Mouse (Mus musculus): ENCODE data around the gene Sorbs1. TPM values are rescaled to one million over a fixed set of nuclear protein-coding genes. Genes with fewer than 3 reads are reported as not detected.

The Sorbs1 gene
- total RNA-seq, 2 experiments from 2014 or later, result 148 to 249 TPM

DNA sequence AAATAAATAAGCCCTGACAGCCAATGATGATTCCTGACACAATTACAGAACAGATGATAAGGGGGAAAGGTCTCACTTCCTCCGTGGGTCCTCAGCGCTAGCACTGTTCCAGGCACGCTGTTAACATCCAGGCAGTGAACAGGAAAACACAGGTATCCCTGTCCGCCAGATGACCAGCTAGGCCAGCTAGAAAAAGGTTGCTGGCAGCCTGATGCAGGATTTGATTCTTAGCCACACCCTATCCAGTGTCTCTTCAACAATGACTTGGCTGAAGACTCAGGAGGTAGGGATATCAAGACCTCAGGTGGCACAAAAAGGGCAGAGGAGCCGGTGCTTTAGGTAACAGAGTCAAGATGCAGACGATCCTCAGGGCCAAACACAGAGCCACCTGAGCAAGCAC lies 32.5 kb downstream of the Sorbs1 start:
- no peak for DNase-seq (ENCODE audit: low spot score)

DNA sequence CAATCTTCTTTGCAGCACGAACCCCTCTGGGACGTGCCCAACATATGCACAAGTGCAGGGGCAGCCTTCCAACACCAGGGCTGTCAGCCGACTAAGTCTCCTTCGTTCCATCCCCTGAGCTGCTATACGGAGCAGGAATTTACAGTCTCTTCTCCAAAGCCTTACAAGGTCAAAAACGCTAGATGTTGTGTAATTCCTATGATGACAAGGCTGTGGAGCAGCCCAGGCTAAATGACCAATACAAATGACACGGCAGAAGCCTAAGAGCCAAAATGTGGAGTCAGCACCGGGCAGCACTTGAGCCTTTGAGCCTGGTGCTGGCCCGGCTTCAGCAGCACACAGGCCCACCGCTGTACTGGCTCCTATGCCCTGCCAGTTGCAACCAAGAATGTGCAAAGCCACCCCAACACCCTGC lies 35.4 kb downstream of the Sorbs1 start:
- peak; percentile 36 for DNase-seq (ENCODE audit: low spot score)

DNA sequence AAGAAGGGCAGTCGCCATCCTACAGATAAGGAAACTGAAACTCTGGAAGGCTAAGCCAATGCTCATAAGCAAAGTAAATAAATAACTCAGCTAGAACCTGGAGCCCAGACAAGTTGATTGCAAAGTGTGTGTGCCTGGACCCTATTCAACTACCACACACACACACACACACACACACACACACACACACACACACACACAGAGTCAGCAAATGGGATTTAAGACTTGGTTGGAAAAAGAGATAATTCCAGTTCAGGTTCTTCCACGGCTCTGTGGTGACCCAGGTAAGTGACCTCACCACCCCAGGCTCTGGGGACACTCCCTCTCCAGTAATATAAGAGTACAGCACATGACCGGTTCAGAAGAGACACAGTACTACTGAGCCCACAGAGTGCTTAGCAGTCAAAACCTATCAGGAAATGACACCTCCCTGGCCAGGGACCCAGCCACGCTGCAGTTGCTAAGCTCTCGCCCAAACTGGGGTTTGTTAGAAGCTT lies 36.1 kb downstream of the Sorbs1 start:
- peak; percentile 65 for DNase-seq (ENCODE audit: low spot score)

DNA sequence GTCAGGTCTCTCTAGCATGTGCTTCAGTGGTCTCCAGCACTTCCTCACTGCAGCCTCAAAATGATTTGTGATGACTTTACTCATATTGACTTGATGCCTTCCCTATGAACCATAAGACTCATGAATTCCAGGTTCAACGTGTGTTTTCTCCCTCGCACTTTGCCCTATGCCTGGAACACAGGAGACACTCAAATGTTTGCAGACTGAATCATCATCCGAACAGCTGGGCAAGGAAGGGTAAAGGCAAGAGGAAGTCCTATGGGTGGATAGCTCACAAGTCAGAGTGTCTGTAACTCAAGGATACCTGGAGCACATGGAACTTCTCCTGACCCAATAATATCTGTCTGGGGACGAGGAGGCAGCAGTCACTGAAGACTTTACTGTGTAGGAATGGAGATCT lies 37.1 kb downstream of the Sorbs1 start:
- DNase-seq (ENCODE audit: low spot score), result no peak

DNA sequence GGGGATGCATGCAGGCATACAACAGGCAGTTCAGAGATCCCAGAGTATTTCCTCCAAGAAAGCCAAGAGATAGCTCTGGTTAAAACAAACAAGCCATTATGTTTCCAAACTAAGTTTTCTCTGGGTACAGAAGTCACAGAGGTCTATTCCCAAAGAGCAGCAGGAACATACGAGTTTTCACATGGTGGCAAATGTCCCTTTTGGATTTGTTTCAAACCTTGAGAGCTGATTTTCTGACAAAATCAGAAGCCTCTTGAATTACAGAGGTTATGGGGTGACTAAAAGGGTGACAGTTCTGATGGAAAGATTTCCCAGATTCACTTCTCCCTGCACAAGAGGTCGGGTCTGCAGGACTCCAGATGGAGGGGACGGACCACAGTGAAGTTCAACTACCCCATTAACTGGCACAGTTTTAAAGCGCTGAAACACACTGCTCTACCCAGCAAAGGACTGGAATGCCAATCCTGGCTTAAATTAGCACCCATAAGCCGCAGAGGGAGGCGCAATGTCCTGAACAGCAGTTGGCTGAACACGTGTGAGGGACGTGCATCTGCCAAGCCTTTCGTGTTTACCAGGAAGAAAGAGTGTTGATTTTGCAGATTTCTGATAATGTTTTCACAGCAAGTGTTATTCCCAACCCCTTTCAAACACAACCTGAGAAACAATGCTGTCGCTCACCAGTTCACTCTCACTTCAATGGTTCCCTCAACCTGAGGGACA lies 41.9 kb downstream of the Sorbs1 start:
- DNase-seq (ENCODE audit: low spot score), result peak; percentile 68

DNA sequence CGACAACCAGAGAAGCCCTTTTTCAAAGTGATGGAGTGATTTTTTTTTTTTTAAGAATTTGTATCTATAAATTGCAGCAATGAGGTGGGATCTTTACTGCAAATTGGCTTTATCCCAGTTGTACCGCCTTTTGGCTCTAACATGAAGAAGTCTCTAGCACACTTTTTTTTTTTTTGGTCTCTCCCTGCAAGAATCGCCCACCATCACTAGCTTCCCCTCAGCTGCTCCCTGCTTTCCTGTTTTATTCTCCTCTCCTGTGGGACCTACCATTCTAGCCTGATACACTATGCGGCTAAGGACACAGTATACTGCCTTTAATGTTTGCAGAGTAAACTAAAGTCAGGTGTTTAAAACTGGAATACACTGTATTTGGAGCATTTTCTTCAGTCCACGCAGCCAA lies 43.8 kb downstream of the Sorbs1 start:
- no peak for DNase-seq (ENCODE audit: low spot score)

DNA sequence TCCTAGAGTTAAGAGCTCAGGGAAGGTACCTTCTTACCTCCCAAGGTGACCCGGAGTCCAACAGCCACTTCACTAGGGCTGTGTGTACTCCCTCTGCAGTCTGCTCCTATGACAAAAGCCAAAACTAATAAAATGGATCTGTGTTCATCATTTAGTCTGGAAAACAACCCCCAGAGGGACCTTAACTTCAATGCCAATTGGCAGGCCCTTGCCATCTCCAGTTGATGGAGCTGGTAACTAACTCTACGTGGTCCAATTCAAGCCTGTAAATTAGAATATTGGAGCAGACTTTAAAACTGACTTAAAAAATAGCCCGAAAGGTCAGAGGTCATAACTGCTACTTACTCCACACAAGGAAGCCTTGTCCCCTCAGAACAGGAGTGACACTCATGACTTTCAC lies 45.3 kb downstream of the Sorbs1 start:
- peak; percentile 29 for DNase-seq (ENCODE audit: low spot score)

DNA sequence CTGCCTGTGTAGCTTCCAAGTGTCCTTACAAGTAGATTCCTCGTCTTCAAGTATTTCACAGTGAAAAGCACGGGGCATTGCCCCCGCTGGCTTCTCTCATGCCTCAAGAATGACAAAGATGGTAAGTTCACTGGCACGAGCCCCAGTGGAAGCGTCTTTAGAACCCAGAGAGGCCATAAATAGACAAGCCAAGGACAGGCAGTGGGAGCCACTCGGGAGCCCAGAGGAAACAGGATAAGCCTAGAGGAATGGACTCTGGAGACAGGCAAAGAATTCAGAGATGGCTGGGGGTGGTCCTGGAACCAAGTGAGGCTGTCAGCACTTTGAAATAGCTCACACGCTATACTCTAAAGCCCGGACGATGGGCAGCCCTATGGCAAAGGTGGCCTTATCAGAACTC lies 45.8 kb downstream of the Sorbs1 start:
- peak; percentile 52 for DNase-seq (ENCODE audit: low spot score)

DNA sequence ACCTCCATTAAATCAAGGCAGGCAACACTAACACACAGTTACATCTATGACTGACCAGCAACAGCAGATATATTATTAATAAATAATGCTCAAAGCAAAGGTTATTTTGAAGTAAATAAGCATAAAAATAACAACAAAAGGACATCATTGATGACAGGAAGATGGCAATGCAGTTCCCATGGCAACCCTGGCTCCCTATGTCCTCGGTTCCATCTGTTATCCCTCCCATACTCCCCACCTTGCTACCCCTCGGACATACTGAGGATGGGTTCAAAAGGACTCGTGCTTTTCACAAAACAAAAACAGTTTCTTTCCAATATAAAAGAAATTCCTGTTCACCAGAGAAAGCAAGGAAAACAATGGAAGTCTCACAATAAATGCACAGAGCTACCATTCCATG lies 48.2 kb downstream of the Sorbs1 start:
- no peak for DNase-seq (ENCODE audit: low spot score)

DNA sequence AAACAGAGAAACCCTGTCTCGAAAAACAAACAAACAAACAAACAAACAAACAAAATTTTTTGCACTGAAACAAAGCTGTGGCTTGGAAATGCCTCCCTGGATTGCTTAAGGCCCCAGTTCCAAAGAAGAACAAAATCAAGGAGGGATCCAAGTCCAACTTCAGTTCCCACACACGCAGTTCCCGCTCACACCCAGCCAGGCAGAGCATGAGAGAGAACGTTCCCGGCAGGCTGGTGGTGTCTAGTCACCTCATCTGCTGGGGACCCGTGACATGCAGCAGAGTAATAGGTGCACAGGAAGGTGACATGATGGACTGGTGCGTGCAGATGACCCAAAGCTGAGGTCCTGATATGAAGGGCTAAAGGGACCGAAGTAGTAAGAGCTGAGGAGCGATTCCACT lies 49.2 kb downstream of the Sorbs1 start:
- DNase-seq (ENCODE audit: low spot score), result no peak

DNA sequence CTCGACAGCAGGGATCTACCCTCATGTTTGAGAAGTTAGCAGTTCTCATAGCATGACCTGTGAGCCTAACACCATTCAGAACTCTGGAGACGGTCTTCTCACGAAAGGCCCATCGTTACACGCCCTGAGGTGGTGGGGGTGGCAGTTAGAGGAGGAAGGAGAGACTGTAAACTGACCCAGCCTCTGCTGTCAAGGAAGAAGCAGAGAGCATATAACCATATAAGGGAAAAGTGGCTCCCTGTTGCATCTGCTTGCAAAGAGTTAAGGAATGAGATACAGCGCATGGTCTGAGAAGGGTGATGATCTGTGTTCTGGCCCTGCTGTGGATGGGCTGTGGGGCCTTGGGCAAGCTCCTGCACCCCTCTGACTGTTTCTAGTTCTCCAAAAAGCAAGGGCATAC lies 50.7 kb downstream of the Sorbs1 start:
- no peak for DNase-seq (ENCODE audit: low spot score)

DNA sequence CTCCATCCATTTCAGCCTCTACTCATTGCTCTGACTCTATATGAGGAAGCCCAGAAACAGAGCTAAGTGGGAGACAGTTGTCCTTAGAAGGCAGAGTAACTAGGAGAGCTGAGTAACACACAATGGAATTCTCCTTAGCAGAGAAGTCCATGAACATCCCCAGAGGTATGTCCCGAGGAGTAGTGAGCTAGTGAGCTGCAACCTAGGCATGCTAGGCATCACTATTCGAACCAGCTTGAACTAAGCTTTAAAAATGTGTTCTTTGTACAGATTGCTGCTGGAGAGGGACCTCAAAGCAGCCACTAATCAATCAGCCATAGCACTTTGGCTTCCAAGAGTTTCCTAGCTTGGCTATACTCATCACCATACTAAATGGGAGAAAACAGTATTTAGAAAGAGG lies 51.1 kb downstream of the Sorbs1 start:
- DNase-seq (ENCODE audit: low spot score), result no peak

DNA sequence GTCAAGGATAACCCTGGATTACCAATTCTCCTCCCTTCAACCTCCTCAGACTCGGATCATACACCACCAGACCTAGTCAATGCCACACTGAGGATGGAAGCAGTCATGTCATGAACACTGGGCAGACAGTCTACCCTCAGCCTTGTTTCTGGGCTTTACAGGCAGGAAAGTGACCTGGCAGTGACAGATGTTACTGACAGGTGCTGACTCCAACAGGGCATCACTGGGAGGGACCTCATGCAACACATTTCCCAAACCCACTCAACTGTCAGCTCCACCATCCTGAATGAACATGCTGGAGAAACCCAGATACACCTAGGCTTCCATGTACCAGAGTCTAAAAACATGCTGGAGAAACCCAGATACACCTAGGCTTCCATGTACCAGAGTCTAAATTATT lies 51.9 kb downstream of the Sorbs1 start:
- DNase-seq (ENCODE audit: low spot score), result no peak

DNA sequence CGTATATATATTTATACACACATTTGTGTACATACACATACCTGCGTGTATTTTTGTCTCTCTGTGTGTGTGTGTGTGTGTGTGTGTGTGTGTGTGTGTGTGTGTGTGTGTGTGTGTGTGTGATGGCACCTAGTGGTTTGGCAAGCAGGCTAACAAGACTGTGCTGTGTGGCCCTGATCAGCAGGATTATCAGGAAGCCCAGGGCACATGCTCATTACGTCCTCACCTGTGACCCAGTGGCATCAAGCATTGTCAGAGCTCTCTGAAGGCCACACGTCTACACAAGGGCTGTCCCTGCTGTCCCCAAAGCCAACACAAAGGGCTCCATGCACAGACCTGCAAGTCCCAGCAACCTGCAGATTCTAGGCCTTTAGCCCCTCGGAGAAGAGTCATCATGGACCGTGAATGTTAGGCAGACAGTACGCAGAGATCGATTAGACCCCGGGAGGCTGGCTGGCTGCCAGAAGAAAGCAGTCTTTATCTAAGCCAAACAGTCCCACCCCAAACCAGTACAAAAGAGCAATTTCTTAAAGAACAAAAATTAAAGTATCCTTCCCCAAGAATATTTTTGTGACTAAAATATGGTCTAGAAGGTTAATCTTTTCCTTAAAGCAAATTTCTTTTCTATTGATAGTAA lies 52.6 kb downstream of the Sorbs1 start:
- DNase-seq (ENCODE audit: low spot score), result no peak

DNA sequence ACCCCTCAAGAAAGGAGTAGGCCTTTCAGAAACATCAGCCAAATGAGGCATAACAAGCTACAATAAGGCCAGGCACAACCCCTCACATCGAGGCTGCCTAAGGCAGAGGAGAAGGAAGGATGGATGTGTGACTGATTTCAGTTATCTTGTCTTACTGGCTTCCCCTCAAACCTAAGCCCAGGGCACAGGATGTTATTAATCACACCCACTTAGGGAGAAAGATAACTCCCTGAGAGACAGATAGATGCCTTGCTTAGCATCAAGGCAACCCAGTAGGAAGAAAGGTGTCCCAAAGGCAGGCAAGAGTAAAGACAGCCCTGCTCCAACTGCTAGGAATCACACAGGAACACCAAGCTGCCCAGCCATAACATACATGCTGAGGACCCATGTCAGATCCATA lies 54.2 kb downstream of the Sorbs1 start:
- DNase-seq (ENCODE audit: low spot score), result no peak

DNA sequence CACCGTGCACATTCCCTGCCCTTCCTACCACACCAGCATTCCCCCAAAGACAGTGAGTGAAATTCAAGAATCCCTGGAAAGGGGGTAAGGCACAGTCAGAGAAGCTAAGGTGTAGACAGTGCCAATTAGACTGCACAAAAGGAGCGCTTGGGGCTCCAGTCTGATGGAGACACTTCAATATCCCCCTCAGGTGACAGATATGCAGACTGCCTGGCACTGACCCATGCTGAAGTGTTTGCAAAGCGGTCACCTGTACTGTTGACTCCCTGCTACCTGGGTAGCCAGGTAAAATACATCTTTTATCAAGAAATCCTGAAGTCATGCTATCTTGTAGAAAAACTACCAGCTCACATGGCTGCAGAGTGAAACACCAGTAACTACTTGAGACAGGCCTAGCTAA lies 54.8 kb downstream of the Sorbs1 start:
- DNase-seq (ENCODE audit: low spot score), result no peak

DNA sequence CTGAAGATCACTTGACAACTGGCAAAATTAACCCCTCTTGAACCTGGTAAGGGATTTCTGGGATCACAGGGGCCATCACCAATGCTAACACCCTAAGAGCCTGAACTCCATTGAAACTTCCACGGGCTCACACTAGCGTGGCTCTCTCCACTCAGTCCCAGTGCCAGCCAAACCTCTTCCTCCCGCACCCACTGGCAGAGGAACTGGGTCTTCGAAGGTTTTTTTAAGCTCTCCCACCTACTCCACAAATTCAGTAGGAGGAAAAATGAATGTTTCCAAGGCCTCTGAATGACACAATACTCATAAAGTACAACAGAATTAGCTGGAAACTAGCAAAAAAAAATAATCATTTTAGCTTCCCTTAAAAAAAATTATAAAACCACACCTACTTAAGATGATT lies 58.3 kb downstream of the Sorbs1 start:
- DNase-seq (ENCODE audit: low spot score), result no peak

DNA sequence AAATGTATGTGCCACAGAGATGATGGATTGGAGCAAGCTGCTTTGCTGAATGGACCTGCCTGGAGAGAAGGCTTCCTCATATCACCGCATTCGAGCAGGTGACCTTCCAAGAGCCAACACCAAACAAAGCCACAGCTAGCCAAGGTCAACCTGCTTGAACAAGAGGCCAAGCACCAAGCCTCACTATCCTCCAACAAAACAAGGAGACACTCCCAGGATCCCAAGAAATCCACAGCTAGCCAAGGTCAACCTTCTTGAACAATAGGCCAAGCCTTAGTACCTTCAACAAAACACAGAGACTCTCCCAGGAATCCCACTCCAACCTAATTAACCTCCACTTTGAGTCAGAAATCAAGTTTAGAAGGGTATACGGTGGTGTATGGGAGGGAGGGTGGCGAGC lies 59.5 kb downstream of the Sorbs1 start:
- DNase-seq (ENCODE audit: low spot score), result no peak

DNA sequence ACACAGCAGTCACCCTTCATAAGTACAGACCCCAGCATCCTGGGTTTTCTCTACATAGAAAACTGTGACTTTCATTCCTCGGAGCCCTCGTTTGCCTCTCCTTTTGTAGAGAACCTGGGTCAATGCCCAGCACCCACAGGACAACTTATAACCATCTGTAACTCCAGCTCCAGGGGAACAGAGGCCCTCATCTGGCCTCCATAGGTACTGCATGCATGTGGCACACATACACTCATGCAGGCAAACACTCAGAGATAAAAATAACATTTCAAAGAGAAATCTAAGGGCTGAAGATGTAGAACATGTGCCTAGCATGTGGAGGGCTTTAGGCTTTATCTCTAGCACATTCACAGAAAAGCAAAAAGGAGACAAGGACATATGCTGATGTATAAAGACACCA lies 61.4 kb downstream of the Sorbs1 start:
- no peak for DNase-seq (ENCODE audit: low spot score)

DNA sequence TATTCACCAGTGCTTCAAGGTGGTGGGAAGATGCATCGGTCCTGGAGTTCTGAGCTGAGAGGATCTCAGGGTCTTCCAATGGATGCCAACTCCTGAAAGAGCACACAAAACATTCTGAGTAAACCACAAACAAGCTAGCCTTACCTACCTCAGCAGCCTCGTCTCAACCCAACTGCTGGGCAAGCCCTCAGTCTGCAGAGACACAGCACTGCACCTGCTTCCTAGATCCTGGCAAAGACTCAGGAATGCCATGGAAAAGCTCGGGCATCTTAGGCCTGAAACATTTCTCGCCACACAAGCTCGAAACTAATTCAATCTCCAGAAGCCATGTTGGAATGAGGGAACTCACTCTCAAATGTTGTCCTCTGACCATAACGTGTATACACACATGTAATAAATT lies 62.3 kb downstream of the Sorbs1 start:
- DNase-seq (ENCODE audit: low spot score), result no peak

DNA sequence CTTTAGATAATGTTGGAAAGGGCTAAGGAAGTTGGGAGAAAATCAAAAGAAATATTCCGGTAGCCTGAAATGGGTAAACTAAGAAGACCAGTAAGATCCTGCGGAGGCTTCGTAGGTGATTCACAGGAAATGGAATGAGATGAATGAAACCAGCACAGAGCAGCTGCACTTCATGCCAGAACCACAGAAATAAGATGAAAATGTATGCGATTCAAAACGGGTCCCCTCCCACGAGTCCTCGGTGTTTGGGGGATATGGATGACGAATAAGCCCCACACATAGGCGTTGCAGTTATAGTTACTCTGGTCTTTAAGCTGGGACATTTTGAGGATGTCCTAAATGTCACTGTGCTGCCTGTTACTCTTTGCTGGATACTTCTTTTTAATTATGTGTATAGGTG lies 67.1 kb downstream of the Sorbs1 start:
- no peak for DNase-seq (ENCODE audit: low spot score)

DNA sequence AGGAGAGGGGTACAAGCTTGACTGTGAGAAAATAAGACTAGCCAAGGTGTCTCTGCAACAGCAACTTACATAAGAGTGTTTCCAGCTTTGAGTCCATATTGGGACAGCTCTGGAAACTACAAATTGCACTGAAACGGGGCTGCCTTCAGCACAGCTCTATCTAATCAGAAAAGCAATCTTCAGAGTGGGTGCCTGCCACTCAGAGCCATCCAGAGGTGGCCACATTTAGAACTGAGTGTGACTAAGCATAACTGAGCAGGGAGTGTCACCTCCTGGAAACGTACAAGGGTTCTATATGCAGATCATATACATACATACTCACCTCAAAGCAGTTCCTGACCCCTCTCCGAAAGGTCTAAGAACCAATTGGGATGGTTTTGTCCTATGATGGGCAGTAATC lies 71.2 kb downstream of the Sorbs1 start:
- DNase-seq (ENCODE audit: low spot score), result no peak

DNA sequence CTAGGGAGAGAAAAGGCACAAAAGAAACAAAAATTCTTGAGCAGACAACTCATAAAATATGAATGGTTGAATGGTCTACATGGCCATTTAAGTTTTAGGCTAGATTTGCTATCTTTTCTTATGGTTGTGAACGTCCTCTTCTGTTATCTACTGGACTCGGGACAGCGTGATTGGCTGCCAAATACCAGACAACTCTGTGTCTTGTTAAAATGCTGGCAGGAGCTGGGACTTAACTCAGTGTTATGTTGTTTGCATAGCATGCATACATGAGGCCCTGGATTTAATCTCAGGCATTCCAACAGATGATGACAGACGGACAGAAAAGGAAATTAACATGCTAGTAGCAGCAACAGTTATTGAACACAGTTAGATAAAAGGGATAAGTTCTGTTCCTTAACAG lies 72.6 kb downstream of the Sorbs1 start:
- no peak for DNase-seq (ENCODE audit: low spot score)

All from gastrocnemius, adult 18-20 months (tissue).